Mouse (Mus musculus): ENCODE measurements around the gene Ppef1. TPM values are rescaled to one million over a fixed set of nuclear protein-coding genes. Genes with fewer than 3 reads are reported as not detected.

Ppef1 gene
- polyA plus RNA-seq, 1 experiment from 2014 or later, result not detected

GRCm38 (mm10) chrX:160748653-160749052 lies 13.1 kb upstream of the Ppef1 start:
- no peak for ATAC-seq (replicated peaks; ENCODE audit: low FRiP score, low TSS enrichment, low read depth)
- WGBS, result 50% methylated on average over 1 of the region's 1 CpGs

GRCm38 (mm10) chrX:160745399-160745798 lies 9.8 kb upstream of the Ppef1 start:
- Histone ChIP-seq H3K4me2 (ENCODE audit: low read length) (no peak overlapping the region), H3K9ac (ENCODE audit: low read length) (no peak overlapping the region), H3K27me3 (replicated peaks; ENCODE audit: control insufficient read depth, insufficient read depth, low read length) (no peaks in the 10 kb centered on the region), H3K4me1 (replicated peaks; ENCODE audit: control insufficient read depth, insufficient read depth, low read length) (no peaks in the 10 kb centered on the region), H3K27ac (ENCODE audit: low read depth) (no peak overlapping the region), H3K4me3 (ENCODE audit: low read depth, low read length) (no peak overlapping the region), H3K36me3 (ENCODE audit: control insufficient read depth, insufficient read depth, low read length) (no peaks in the 10 kb centered on the region), H3K9me3 (ENCODE audit: control insufficient read depth, low read length) (no peaks in the 10 kb centered on the region)
- DNase-seq (ENCODE audit: low spot score) (no peak), ATAC-seq (replicated peaks; ENCODE audit: low FRiP score, low TSS enrichment, low read depth) (no peak)
- 81% methylated on average over 1 of the region's 1 CpGs for WGBS

More at GRCm38 (mm10) chrX:160748653-160749052, 13.1 kb upstream of the Ppef1 start:
- H3K4me2 ChIP-seq (ENCODE audit: low read length), result no peak overlapping the region
- no peaks in the 10 kb centered on the region for H3K27me3 ChIP-seq (replicated peaks; ENCODE audit: control insufficient read depth, insufficient read depth, low read length)
- no peak overlapping the region for H3K9ac ChIP-seq (ENCODE audit: low read length)
- H3K4me1 ChIP-seq (replicated peaks; ENCODE audit: control insufficient read depth, insufficient read depth, low read length), result no peaks in the 10 kb centered on the region
- H3K27ac ChIP-seq (ENCODE audit: low read depth), result no peak overlapping the region
- H3K36me3 ChIP-seq (ENCODE audit: control insufficient read depth, insufficient read depth, low read length), result no peaks in the 10 kb centered on the region
- DNase-seq (ENCODE audit: low spot score), result no peak
- no peak overlapping the region for H3K4me3 ChIP-seq (ENCODE audit: low read depth, low read length)
- no peaks in the 10 kb centered on the region for H3K9me3 ChIP-seq (ENCODE audit: control insufficient read depth, low read length)

GRCm38 (mm10) chrX:160699171-160699570 lies 36.4 kb downstream of the Ppef1 start:
- no peak overlapping the region for H3K4me2 ChIP-seq (ENCODE audit: low read length)
- no peaks in the 10 kb centered on the region for H3K4me1 ChIP-seq (replicated peaks; ENCODE audit: control insufficient read depth, insufficient read depth, low read length)
- no peak for ATAC-seq (replicated peaks; ENCODE audit: low FRiP score, low TSS enrichment, low read depth)
- WGBS, result 32% methylated on average over 1 of the region's 1 CpGs
- no peak overlapping the region for H3K9ac ChIP-seq (ENCODE audit: low read length)
- H3K36me3 ChIP-seq (ENCODE audit: control insufficient read depth, insufficient read depth, low read length), result no peaks in the 10 kb centered on the region
- H3K9me3 ChIP-seq (ENCODE audit: control insufficient read depth, low read length), result no peaks in the 10 kb centered on the region
- H3K4me3 ChIP-seq (ENCODE audit: low read depth, low read length), result no peak overlapping the region
- no peak overlapping the region for H3K27ac ChIP-seq (ENCODE audit: low read depth)
- DNase-seq (ENCODE audit: low spot score), result no peak
- 0 out of 2 replicates have a peak, but pooled peaks cover 3% of the 10 kb centered on the region for H3K27me3 ChIP-seq (replicated peaks; ENCODE audit: control insufficient read depth, insufficient read depth, low read length)

GRCm38 (mm10) chrX:160691559-160691958 lies 44.0 kb downstream of the Ppef1 start:
- Histone ChIP-seq H3K4me1 (replicated peaks; ENCODE audit: control insufficient read depth, insufficient read depth, low read length) (no peaks in the 10 kb centered on the region), H3K27ac (ENCODE audit: low read depth) (no peak overlapping the region), H3K4me2 (ENCODE audit: low read length) (no peak overlapping the region), H3K4me3 (ENCODE audit: low read depth, low read length) (no peak overlapping the region), H3K9me3 (ENCODE audit: control insufficient read depth, low read length) (no peaks in the 10 kb centered on the region), H3K9ac (ENCODE audit: low read length) (no peak overlapping the region), H3K27me3 (replicated peaks; ENCODE audit: control insufficient read depth, insufficient read depth, low read length) (0 out of 2 replicates have a peak, but pooled peaks cover 3% of the 10 kb centered on the region), H3K36me3 (ENCODE audit: control insufficient read depth, insufficient read depth, low read length) (no peaks in the 10 kb centered on the region)
- DNase-seq (ENCODE audit: low spot score) (no peak), ATAC-seq (replicated peaks; ENCODE audit: low FRiP score, low TSS enrichment, low read depth) (no peak)
- WGBS, result 75% methylated on average over 3 of the region's 3 CpGs

GRCm38 (mm10) chrX:160690094-160690493 lies 45.5 kb downstream of the Ppef1 start:
- Histone ChIP-seq H3K4me1 (replicated peaks; ENCODE audit: control insufficient read depth, insufficient read depth, low read length) (no peaks in the 10 kb centered on the region), H3K4me3 (ENCODE audit: low read depth, low read length) (no peak overlapping the region), H3K9me3 (ENCODE audit: control insufficient read depth, low read length) (no peaks in the 10 kb centered on the region), H3K4me2 (ENCODE audit: low read length) (no peak overlapping the region), H3K9ac (ENCODE audit: low read length) (no peak overlapping the region), H3K36me3 (ENCODE audit: control insufficient read depth, insufficient read depth, low read length) (no peaks in the 10 kb centered on the region), H3K27me3 (replicated peaks; ENCODE audit: control insufficient read depth, insufficient read depth, low read length) (no peaks in the 10 kb centered on the region), H3K27ac (ENCODE audit: low read depth) (no peak overlapping the region)
- WGBS, result 95% methylated on average over 2 of the region's 2 CpGs
- ATAC-seq (replicated peaks; ENCODE audit: low FRiP score, low TSS enrichment, low read depth), result no peak
- no peak for DNase-seq (ENCODE audit: low spot score)

GRCm38 (mm10) chrX:160669992-160670391 lies 65.6 kb downstream of the Ppef1 start:
- no peak for ATAC-seq (replicated peaks; ENCODE audit: low FRiP score, low TSS enrichment, low read depth)
- no peak overlapping the region for H3K9ac ChIP-seq (ENCODE audit: low read length)
- no peaks in the 10 kb centered on the region for H3K27me3 ChIP-seq (replicated peaks; ENCODE audit: control insufficient read depth, insufficient read depth, low read length)
- no peaks in the 10 kb centered on the region for H3K4me1 ChIP-seq (replicated peaks; ENCODE audit: control insufficient read depth, insufficient read depth, low read length)
- no peak overlapping the region for H3K27ac ChIP-seq (ENCODE audit: low read depth)
- 90% methylated on average over 1 of the region's 1 CpGs for WGBS
- H3K4me2 ChIP-seq (ENCODE audit: low read length), result no peak overlapping the region
- no peaks in the 10 kb centered on the region for H3K36me3 ChIP-seq (ENCODE audit: control insufficient read depth, insufficient read depth, low read length)
- DNase-seq (ENCODE audit: low spot score), result no peak
- H3K4me3 ChIP-seq (ENCODE audit: low read depth, low read length), result no peak overlapping the region
- H3K9me3 ChIP-seq (ENCODE audit: control insufficient read depth, low read length), result no peaks in the 10 kb centered on the region

- Histone ChIP-seq H3K27me3 (replicated peaks; ENCODE audit: control insufficient read depth, insufficient read depth, low read length) (0 out of 2 replicates have a peak, but pooled peaks cover under 1% of the 10 kb centered on the region), H3K36me3 (ENCODE audit: control insufficient read depth, insufficient read depth, low read length) (no peaks in the 10 kb centered on the region), H3K9ac (ENCODE audit: low read length) (no peak overlapping the region), H3K4me1 (replicated peaks; ENCODE audit: control insufficient read depth, insufficient read depth, low read length) (no peaks in the 10 kb centered on the region), H3K4me2 (ENCODE audit: low read length) (no peak overlapping the region), H3K4me3 (ENCODE audit: low read depth, low read length) (no peak overlapping the region), H3K27ac (ENCODE audit: low read depth) (no peak overlapping the region), H3K9me3 (ENCODE audit: control insufficient read depth, low read length) (no peaks in the 10 kb centered on the region)
- 52% methylated on average over 4 of the region's 4 CpGs for WGBS
- ATAC-seq (replicated peaks; ENCODE audit: low FRiP score, low TSS enrichment, low read depth) (no peak), DNase-seq (ENCODE audit: low spot score) (no peak)
These were observed 124.5 kb downstream of the Ppef1 start for GRCm38 (mm10) chrX:160610882-160611644.

GRCm38 (mm10) chrX:160610482-160610881 lies 125.1 kb downstream of the Ppef1 start:
- no peak overlapping the region for H3K9ac ChIP-seq (ENCODE audit: low read length)
- ATAC-seq (replicated peaks; ENCODE audit: low FRiP score, low TSS enrichment, low read depth), result no peak
- H3K4me2 ChIP-seq (ENCODE audit: low read length), result no peak overlapping the region
- H3K9me3 ChIP-seq (ENCODE audit: control insufficient read depth, low read length), result no peaks in the 10 kb centered on the region
- no peak for DNase-seq (ENCODE audit: low spot score)
- no peaks in the 10 kb centered on the region for H3K4me1 ChIP-seq (replicated peaks; ENCODE audit: control insufficient read depth, insufficient read depth, low read length)
- H3K27me3 ChIP-seq (replicated peaks; ENCODE audit: control insufficient read depth, insufficient read depth, low read length), result 0 out of 2 replicates have a peak, but pooled peaks cover 3% of the 10 kb centered on the region
- 89% methylated on average over 2 of the region's 2 CpGs for WGBS
- no peaks in the 10 kb centered on the region for H3K36me3 ChIP-seq (ENCODE audit: control insufficient read depth, insufficient read depth, low read length)
- no peak overlapping the region for H3K27ac ChIP-seq (ENCODE audit: low read depth)
- no peak overlapping the region for H3K4me3 ChIP-seq (ENCODE audit: low read depth, low read length)

GRCm38 (mm10) chrX:160609849-160610248 lies 125.7 kb downstream of the Ppef1 start:
- H3K9ac ChIP-seq (ENCODE audit: low read length), result no peak overlapping the region
- H3K9me3 ChIP-seq (ENCODE audit: control insufficient read depth, low read length), result no peaks in the 10 kb centered on the region
- no peak overlapping the region for H3K27ac ChIP-seq (ENCODE audit: low read depth)
- ATAC-seq (replicated peaks; ENCODE audit: low FRiP score, low TSS enrichment, low read depth) (no peak), DNase-seq (ENCODE audit: low spot score) (no peak)
- H3K4me2 ChIP-seq (ENCODE audit: low read length), result no peak overlapping the region
- H3K27me3 ChIP-seq (replicated peaks; ENCODE audit: control insufficient read depth, insufficient read depth, low read length), result 0 out of 2 replicates have a peak, but pooled peaks cover 3% of the 10 kb centered on the region
- no peaks in the 10 kb centered on the region for H3K4me1 ChIP-seq (replicated peaks; ENCODE audit: control insufficient read depth, insufficient read depth, low read length)
- H3K36me3 ChIP-seq (ENCODE audit: control insufficient read depth, insufficient read depth, low read length), result no peaks in the 10 kb centered on the region
- 31% methylated on average over 3 of the region's 3 CpGs for WGBS
- H3K4me3 ChIP-seq (ENCODE audit: low read depth, low read length), result no peak overlapping the region
